Mouse (Mus musculus) thymus, postnatal 25 days (tissue): ENCODE measurements around the gene Rbm20.
"Not testable (repeated sequence)": the region's sequence is repeated elsewhere in the genome, so short reads cannot be mapped to it uniquely, and the experiment has no call there.

Experiments used
- DNase-seq: peaks from one replicate; pipeline ENCODE4 v3.0.0; 2022

Rbm20 gene

GRCm38 (mm10) chr19:53890274-53890673 lies 213.2 kb downstream of the Rbm20 start:
- no peak for DNase-seq

DNA sequence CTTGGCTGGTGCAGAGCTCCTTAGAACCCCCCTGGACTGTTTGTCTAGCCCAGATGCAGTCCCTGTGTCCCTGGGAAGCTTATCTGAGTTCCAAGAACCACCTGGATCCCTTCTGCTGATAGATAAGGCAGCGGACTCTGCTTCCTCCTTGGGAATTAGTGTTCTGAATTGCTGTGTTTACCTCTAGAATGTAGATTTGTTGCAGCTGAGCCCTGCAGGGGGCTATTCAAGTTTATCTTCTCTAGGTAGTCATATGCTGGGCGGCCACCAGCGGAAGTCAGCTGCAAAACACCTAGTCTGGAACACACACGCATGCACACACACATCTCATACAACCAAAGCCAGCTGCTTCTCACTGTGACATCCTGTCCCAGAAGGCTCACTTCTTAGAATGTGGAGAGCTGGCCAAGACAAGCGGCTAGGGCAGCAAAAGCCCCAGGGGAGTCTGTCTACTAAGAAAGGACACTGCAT lies 213.7 kb downstream of the Rbm20 start:
- DNase-seq = peak; percentile 84

GRCm38 (mm10) chr19:53891569-53891968 lies 214.5 kb downstream of the Rbm20 start:
- DNase-seq = peak; percentile 34

GRCm38 (mm10) chr19:53892061-53892460 lies 215.0 kb downstream of the Rbm20 start, which contains the start of gene Pdcd4:
Gene Pdcd4 (plus strand): TSS chr19:53892231.
- DNase-seq = peak; percentile 36

DNA sequence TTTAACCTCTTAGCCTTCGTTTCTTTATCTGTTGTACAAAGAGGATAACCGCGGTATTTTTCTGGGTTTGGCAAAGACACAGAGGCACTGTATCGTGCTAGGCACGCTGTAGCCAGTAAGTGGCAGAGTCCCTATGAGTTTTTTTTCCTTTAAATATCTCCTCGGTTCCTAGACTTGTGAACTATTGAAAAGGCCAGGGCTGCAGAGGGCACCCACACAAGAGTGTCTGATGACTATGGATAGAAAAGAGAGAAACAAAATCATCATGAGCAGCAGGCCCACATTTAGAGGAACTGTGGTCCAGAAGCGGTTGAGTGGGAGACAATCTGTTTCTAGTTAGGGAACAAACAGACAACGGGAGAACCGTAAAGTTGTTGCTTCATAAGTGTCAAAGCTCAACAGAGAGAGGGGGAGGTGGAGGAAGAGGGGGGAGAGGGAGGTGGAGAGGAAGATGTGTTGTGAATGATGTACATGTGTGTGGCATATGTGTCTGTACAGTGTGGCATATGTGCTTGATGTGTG lies 215.8 kb downstream of the Rbm20 start:
- peak; percentile 44 for DNase-seq

- peak; percentile 80 for DNase-seq
Observed at GRCm38 (mm10) chr19:53893711-53894171, 216.6 kb downstream of the Rbm20 start.

- DNase-seq = peak; percentile 35
Observed at GRCm38 (mm10) chr19:53894538-53895121, 217.5 kb downstream of the Rbm20 start.

- DNase-seq = no peak
Observed at GRCm38 (mm10) chr19:53898046-53898445, 220.9 kb downstream of the Rbm20 start.

DNA sequence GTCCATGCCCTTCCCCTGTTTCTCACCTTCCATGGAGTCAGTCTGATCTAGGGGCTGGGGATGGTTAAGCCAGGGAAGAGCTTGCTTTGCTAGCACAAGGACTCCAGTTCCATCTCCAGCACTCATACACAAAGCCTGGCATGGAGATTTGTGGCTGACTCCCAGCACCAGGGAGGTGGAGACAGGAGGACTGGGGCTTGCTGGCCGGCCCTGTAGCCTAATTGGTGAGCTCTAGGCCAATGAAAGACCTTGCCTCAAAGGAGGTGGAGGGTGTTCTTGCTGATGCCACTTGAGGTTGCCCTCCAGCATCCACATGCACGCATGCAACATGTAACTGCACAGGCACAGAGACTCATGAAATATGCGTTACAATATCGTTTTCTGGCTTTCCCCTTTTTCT lies 221.4 kb downstream of the Rbm20 start:
- DNase-seq = no peak

DNA sequence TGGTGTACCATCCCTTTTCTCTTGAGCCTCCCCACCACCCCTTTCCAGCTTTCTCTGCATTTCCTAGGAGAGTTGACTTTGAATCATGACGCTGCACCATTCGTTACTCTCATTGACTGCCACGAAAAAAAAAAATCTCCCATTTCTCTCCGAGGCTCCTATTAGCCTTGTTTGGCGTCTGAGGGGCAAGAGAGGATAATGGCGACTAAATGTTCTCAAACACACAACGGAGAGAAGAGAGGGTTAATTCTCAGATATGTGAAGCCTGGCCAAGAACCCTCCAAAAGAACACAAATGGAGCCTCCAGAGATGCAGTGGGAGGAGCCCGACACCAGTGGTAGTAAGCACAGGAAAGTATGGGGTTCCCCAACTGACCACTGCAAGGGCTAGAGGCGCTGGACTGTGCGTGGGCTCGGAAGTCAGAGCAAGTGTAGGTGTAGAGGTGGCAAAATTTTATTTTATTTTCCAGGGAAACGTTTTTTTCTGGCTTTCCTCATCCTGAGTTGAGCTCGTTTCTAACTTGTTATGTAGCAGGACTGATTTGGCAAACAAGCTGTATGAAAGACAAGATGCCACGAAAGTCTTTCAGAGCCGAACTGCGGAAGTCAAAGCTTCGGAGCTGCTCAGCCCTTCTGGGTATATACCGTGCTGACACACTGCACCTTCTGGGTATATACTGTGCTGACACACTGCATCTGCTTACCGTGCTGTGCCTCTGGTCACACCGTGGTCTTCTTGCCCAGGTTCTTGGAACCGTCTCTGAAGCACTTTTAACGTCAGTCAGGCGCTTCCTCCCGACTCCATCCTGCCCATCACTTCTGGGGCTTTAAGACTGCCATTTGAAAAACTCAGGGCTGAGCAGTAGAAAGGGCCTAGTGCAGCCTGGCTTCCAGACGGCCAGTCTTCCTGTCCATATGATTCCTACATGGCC lies 222.1 kb downstream of the Rbm20 start:
- peak; percentile 22 for DNase-seq

GRCm38 (mm10) chr19:53899941-53900610 lies 223.0 kb downstream of the Rbm20 start:
- DNase-seq = peak; percentile 50

DNA sequence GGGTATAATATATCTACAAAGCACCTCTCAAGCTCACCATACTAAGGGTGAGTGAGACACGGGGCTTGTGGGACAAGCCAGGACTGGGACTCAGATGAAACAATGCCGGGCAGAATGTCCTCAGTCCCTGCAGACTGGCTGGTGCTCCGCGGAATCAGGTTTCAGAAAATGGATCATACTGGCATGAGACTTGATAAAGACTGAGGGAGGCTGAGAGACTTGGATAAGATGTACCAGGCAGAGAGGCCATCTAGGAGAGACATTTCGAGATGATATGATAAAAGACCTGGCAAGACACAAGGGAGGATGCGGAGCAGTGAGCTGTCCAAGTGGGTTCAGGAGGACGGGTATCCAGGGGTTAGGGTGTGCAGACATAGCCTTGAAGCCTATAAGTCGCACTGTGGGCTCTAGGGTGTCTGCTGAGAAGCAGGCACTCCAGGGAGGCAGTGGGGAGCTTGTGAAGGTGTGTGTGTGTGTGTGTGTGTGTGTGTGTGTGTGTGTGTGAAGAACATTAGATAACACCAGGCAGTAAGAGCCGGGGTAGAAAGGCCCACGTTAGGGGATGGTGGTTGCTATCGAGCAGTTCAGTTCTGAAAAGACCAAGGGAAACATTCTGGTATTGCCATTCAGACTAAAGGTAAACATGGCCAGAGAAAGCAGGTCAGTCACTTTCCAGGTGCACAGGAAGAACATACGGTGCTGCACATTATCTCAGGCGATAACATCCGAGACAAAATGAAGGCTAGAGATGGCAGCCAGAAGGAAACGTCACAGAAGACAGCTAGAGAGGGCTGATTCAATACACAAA lies 225.0 kb downstream of the Rbm20 start:
- DNase-seq = peak; percentile 61

GRCm38 (mm10) chr19:53902739-53903487 lies 225.8 kb downstream of the Rbm20 start:
- peak; percentile 94 for DNase-seq

DNA sequence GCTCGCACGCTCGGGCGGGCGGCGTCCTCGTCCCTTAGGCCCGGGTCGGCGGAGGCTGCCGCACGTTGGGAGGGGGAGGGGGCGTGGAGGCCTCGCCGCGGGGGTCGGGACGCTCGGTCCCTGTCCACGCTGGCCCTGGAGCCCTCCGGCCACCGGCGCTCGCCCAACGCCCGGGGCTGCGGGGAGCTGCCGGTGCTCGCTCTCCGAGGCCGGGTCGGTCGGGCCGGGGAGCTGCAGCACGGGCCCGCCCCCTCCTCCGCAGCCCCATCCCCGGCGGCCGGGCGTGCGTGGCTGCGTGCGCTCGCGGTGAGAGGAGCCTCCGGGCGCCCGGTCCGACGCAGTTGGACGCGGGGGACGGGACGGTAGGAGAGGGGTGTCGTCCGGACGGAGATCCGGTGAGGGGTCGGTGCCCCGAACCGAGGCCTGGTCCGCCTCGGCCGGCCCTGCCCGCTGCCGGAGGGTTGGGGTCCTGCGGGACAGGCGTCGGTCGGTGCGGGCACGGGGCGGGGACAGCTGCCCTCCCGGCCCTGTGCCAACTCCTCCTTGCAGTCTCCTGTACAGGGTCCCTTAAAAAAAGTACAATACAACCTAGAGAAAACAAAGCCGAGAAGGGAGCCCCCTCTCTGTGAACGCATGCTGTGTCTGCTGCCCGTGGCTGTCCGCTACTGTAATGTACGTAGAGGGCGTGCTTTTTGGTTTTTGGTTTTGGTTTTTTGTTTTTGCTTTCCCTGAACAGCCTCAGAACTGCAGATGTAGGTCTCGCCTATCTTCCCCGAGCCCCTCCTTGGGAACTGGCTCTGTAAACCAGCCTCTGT lies 226.6 kb downstream of the Rbm20 start:
- peak; percentile 76 for DNase-seq

DNA sequence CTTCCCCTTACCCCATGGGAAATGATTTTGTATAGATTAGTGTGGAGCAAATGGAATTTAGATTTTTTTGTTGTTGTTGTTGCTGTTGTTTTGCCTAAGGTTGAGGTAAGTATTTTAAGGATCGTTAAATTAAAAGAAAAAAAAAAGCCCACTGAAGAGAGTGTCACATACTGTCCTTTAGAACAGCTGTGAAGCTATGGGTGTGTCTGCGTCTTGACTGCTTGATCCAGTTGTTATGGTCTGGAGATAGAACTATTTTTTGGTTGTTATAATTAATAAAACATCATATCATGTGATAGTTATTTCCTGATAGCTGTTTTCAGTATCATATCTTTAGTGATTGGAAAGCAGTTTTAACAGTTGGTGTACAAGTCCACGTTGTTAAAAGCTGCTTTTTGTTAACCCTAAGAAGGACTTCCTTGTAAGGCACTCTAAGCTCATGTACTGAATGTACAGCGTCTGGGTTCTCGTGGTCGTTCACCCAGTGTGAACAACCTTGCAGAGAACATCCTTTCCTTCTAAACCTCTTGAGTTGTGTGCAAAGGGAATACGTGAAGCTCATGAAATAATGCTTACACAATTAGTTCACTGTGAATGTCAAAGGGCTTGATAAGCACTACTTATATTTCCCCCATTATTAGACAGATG lies 227.9 kb downstream of the Rbm20 start:
- no peak for DNase-seq

DNA sequence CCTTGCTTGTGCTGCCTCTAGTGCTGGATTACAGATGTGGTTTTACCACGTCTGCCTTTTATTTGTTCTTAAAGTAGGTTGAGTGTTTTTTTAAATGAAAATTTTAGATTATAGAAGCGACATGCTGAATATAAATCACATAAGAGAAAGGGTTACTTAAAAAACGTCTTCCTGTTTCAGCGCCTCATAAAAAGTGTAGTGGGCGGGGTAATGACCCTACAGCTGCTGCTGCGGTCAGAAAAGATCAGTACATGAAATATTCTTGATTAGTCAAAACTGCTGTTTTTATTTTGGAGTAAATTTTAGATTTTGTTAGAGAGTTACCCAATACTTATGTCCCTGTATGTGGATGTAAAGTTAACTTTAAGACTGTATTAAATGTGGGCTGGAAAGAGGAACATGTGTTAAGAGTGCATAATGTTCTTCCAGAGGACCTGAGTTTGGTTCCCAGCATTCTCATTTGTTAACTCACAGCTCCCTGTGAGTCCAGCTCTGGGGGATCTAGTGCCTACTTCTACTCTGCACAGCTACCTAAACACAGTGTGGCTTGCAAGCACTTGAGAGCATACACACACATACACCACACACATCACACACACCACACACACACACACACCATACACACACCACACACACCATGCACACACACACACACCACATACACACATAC lies 229.1 kb downstream of the Rbm20 start:
- peak; percentile 24 for DNase-seq

- not testable (repeated sequence) for DNase-seq
Observed at GRCm38 (mm10) chr19:53906703-53907070, 229.6 kb downstream of the Rbm20 start.

GRCm38 (mm10) chr19:53914950-53915349 lies 237.8 kb downstream of the Rbm20 start:
- DNase-seq = no peak
